Mouse (Mus musculus): ENCODE measurements around the gene Pde9a.
"Not testable (repeated sequence)": the region's sequence is repeated elsewhere in the genome, so short reads cannot be mapped to it uniquely, and the experiment has no call there.

The Pde9a gene

GRCm38 (mm10) chr17:31385671-31386665, at the start of gene Pde9a:
TSS of gene Pde9a (plus strand) at chr17:31386210.
- DNase-seq: peak; percentile 90

- no peak for DNase-seq
These were observed 46.2 kb upstream of the Pde9a start for GRCm38 (mm10) chr17:31339769-31340168.

- DNase-seq: peak; percentile 30
These were observed 43.8 kb upstream of the Pde9a start for GRCm38 (mm10) chr17:31342191-31342590.

DNA sequence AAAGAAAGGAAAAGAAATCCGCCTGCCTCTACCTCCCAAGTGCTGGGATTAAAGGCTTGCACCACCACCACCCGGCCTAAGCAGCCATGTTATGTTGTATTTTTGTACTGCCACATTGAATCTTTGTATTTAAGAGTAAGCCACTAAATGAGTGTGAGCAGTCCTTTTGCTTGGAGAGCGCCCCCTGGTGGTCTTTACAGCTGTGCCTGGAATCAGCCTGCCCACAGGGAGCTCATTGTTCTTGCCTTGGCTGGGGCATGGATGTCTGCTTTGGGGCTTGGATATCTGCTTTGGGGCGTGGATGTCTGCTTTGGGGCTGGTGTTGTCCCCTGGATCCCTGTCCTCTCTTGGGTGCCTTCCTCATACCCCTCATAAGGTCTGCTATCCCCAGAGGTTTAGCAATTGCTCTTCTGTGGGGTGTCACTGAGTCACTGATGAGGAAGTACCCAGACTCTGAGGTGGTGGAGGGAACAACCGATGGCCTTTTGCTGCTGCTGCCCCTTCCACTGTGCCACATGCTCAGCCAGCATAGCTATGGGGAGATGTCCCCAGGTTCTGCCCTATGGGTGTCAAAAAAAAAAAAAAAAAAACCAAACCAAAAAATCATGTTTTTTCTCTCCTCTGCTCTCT, 41.7 kb upstream of the Pde9a start:
- peak; percentile 82 for DNase-seq

DNA sequence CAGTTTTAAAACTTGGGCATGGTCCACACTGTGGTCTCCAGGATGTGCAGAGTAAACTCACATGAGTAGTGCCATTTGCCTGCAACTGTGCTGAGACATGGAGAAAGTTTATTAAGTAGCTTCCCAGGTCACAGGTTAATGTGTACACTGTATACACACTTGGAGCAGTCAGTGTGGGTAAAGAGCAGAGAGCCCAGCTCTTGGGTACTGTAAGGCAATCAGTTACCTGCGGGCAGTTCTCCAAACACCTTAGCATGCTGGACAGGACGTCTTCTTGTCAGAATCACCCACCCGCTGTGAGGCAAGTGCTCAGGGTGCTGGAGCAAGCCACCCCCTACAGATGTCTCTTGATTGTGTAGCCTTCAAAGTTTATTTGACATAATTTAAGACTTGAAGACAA, 41.2 kb upstream of the Pde9a start:
- DNase-seq: no peak

DNA sequence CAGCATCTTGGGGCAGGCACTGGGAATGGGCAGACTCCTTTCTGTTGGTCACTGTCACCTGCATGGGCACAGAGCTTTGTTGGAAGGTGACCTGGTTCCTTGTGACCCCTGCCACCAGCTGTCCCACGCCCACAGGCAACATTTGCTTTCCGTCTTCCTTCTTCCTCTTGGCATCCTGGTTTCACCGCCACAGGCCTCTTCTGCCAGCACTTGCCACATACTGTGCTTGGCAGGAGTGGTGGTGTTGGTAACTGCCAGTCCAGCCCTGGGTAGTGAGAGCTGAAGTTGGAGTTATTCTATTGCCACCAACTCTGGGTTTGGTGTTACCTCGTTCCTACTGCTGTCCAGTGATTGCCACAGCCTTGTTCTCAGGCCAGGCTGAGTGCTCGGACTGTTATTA, 37.9 kb upstream of the Pde9a start:
- DNase-seq: no peak

DNA sequence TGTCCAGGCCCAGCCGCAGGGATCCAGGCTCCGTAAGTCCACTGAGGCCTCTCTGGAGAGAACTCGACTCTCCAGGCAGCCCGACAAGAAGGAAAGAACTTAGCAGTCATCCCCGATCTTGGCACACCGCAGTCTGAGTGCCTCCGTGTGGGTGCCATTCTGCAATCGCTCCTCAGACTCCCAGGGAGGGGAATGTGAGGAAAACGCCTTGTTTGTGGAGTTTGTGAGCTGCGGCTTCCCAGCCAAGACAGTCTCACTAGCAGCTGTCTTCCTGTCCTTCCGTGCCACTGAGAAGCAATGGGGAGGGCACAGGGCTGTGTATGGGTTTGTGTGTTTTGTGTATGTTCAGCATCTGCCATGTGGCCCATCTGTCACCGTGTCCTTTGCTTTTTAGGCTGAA, 36.6 kb upstream of the Pde9a start:
- no peak for DNase-seq

DNA sequence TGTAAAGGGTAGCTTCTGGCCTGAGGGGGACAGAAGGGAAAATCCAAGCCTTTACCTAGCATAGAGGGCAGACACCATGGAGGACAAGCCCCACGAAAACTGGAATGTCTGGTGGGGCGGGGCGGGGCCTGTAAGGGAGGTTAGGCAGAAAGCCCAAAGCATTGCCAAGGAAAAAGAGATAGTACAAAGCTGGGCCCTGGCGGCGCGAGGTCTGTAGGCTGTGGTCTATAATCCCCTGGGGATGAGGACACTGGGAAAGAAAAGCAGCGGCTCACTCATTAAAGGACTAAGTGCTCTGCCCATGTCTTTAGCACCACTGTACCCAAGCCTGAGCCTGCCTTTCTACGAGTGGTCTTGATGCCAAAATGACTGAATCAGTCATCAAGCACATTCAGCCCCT, 34.0 kb upstream of the Pde9a start:
- no peak for DNase-seq

GRCm38 (mm10) chr17:31353255-31353654, 32.8 kb upstream of the Pde9a start:
- no peak for DNase-seq

- not testable (repeated sequence) for DNase-seq
These were observed 31.3 kb upstream of the Pde9a start for GRCm38 (mm10) chr17:31354684-31355083.

- DNase-seq: peak; percentile 29
These were observed 30.1 kb upstream of the Pde9a start for GRCm38 (mm10) chr17:31355792-31356502.

- DNase-seq: no peak
These were observed 25.4 kb upstream of the Pde9a start for GRCm38 (mm10) chr17:31360582-31360981.

GRCm38 (mm10) chr17:31365586-31366166, 20.3 kb upstream of the Pde9a start:
- DNase-seq: no peak

DNA sequence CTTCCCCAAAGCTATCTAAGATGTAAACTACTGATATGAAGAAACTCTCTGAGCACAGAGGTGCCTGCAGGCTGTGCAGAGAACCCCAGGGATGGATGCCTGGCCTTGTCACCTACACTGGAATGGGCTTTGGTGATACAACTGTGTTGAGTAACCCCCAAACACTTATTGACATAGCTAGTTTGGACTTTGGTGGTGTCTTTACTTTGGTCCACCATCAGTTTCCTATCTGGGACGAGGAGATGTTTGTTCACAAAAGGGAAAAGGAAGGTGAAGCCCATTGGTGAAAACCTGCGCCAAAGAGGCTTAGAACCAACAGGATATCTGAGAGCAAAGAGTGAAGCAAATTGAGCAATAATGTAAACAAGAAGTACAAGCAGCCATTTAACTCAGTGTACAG, 15.8 kb upstream of the Pde9a start:
- no peak for DNase-seq

- no peak for DNase-seq
These were observed 15.1 kb upstream of the Pde9a start for GRCm38 (mm10) chr17:31370931-31371330.

DNA sequence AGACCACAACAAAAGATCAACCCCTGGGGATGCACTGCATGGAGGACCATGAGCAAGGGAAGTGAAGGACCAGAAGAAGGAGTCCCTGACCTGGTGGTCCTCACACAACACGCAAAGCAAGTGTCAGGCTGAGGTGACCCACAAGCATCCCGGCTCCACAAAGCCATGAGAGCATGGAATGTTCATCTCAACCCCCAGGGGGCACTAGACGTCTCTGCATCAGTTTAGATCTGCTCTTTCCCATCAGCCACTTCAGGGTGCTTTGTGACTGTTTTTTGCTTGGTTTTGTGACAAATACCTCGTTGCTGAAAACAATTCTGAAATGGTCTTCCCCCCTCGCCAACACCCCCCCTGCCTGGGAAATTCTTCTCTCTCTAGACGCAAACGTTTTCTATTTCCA, 8.0 kb upstream of the Pde9a start:
- DNase-seq: peak; percentile 88

GRCm38 (mm10) chr17:31378361-31378761, 7.6 kb upstream of the Pde9a start:
- no peak for DNase-seq

GRCm38 (mm10) chr17:31379086-31379485, 6.9 kb upstream of the Pde9a start:
- no peak for DNase-seq

- no peak for DNase-seq
These were observed 6.1 kb upstream of the Pde9a start for GRCm38 (mm10) chr17:31379863-31380262.

DNA sequence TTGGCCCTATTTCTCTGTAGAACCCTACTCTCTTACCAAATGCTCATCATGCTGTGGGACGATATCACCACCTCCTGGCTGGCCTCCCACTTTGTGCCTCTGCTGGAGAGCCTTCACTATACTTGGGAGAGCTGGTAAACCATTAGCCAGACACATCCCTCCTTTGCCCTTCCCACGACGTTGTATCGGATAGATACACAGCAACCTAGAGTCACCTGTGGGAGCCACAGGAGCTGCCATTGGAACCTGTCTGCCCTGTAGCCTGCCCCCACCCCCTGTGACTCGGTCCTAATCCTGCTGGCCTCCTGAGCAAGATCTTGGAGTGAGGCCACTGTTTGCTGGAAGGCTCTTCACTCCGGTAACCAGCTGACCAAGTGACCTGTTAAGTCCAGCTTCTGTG, 2.7 kb upstream of the Pde9a start:
- DNase-seq: no peak

GRCm38 (mm10) chr17:31384968-31385627, 912 bp upstream of the Pde9a start:
- DNase-seq: peak; percentile 70

DNA sequence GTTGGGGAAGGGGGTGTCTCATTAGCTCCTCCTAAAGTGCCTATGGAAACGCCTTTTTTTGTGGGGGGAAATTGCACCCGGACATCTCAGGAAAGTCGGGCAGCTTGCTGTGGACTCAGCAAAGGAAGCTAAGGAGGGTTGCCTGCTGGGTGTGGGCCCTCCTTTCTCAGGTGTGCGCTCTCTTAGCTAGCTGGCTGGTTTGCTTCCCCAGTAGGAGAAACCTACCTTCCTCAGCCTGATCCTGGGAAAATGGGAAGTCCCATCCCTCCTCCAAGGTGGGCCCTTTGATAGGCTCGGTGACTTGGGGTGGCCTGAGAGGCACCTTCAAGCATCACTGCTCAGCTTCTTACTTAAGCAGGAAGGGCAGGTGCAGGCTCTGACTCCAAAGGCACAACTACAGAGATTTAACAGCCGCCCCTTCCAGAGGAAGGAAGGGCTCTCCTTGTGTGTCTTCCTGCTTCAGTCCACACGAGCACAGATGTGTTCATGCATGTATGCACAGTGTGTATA, 811 bp downstream of the Pde9a start:
- no peak for DNase-seq

All from embryo, embryonic 11 days (tissue).